Mouse (Mus musculus) embryonic fibroblast, embryonic 13.5 days (primary cell): Measurements from ENCODE around the gene Smok3a. TPM values are rescaled to one million over a fixed set of nuclear protein-coding genes. Genes with fewer than 3 reads are reported as not detected.
"Not testable (repeated sequence)": the region's sequence is repeated elsewhere in the genome, so short reads cannot be mapped to it uniquely, and the experiment has no call there.

Experiments
- H3K27ac ChIP-seq: 2 replicates; pipeline ENCODE4 v1.5.1; 2012; ENCODE audit warnings: low read length, control low read depth, inconsistent platforms; ENCODE audit not compliant: insufficient read depth
- H3K4me1 ChIP-seq: 2 replicates; pipeline ENCODE4 v1.6.1; 2011; ENCODE audit warnings: low read length; ENCODE audit not compliant: control insufficient read depth, insufficient read depth
- H3K4me3 ChIP-seq: 2 replicates; pipeline ENCODE4 v1.5.1; 2011; ENCODE audit warnings: mild to moderate bottlenecking, control low read depth, low read length; ENCODE audit not compliant: insufficient read depth
- CTCF ChIP-seq: IDR thresholded peaks from 2 replicates; pipeline ENCODE4 v1.5.1; 2011; ENCODE audit warnings: mild to moderate bottlenecking, control low read depth, low read length, moderate library complexity, borderline replicate concordance; ENCODE audit not compliant: insufficient read depth
- POLR2A ChIP-seq: IDR thresholded peaks from 2 replicates; pipeline ENCODE4 v1.6.1; 2011; ENCODE audit warnings: low read depth, mild to moderate bottlenecking, control low read depth, low read length, moderate library complexity
- polyA plus RNA-seq: library from polyadenylated mRNA; stranded (reverse); fragments of >200 nt; gene quantifications from 2 replicates; pipeline ENCODE4 v1.2.4, GENCODE M21; 2011; ENCODE audit warnings: low read depth; ENCODE audit not compliant: missing spikeins, insufficient read length

Smok3a gene
- not detected in 2 replicates for polyA plus RNA-seq

- H3K4me3 ChIP-seq, H3K4me1 ChIP-seq, H3K27ac ChIP-seq: not testable (repeated sequence)
Observed at GRCm38 (mm10) chr5:138020961-138021479, at the start of gene Smok3a, which contains the start of gene Smok3b. Gene Smok3a (plus strand): TSS chr5:138021261. Gene Smok3b (plus strand): TSS chr5:138021429.

GRCm38 (mm10) chr5:137973161-137973560 is 47.9 kb upstream of the Smok3a start:
- H3K4me3 ChIP-seq: no peak overlapping the region
- no peak for TF ChIP-seq POLR2A
- no peak for TF ChIP-seq CTCF
- no peak overlapping the region for H3K27ac ChIP-seq
- H3K4me1 ChIP-seq: no peaks in the 10 kb centered on the region

GRCm38 (mm10) chr5:137973738-137974137 is 47.3 kb upstream of the Smok3a start:
- Histone ChIP-seq H3K4me3 (no peak overlapping the region), H3K4me1 (no peaks in the 10 kb centered on the region), H3K27ac (no peak overlapping the region)
- no peak for TF ChIP-seq CTCF

GRCm38 (mm10) chr5:137974724-137975123 is 46.3 kb upstream of the Smok3a start:
- no peak for TF ChIP-seq CTCF
- no peak for TF ChIP-seq POLR2A
- no peak overlapping the region for H3K4me3 ChIP-seq
- H3K27ac ChIP-seq: no peak overlapping the region

GRCm38 (mm10) chr5:137975434-137975833 is 45.6 kb upstream of the Smok3a start:
- no peak overlapping the region for H3K27ac ChIP-seq
- no peak overlapping the region for H3K4me3 ChIP-seq
- no peak for TF ChIP-seq POLR2A
- TF ChIP-seq CTCF: no peak

More at GRCm38 (mm10) chr5:137974724-137975123, 46.3 kb upstream of the Smok3a start:
- H3K4me1 ChIP-seq: no peaks in the 10 kb centered on the region

GRCm38 (mm10) chr5:137977291-137977690 is 43.8 kb upstream of the Smok3a start:
- no peak for TF ChIP-seq POLR2A
- no peak for TF ChIP-seq CTCF
- Histone ChIP-seq H3K27ac (no peak overlapping the region), H3K4me1 (no peaks in the 10 kb centered on the region), H3K4me3 (no peak overlapping the region)

More at GRCm38 (mm10) chr5:137975434-137975833, 45.6 kb upstream of the Smok3a start:
- H3K4me1 ChIP-seq: no peaks in the 10 kb centered on the region

GRCm38 (mm10) chr5:137979081-137979480 is 42.0 kb upstream of the Smok3a start:
- TF ChIP-seq CTCF (no peak), POLR2A (no peak)
- Histone ChIP-seq H3K27ac (no peak overlapping the region), H3K4me3 (no peak overlapping the region), H3K4me1 (no peaks in the 10 kb centered on the region)

- Histone ChIP-seq H3K4me3 (no peak within 1 kb of the TSS), H3K4me1 (no peaks in the 10 kb centered on the region), H3K27ac (no peak within 1 kb of the TSS)
- no peak for TF ChIP-seq CTCF
- TF ChIP-seq POLR2A: no peak
Observed at GRCm38 (mm10) chr5:137981300-137981699, 39.8 kb upstream of the Smok3a start, which contains the start of gene Azgp1. Gene Azgp1 (plus strand): TSS chr5:137981520.

- H3K4me1 ChIP-seq: no peaks in the 10 kb centered on the region
- H3K4me3 ChIP-seq: no peak overlapping the region
- no peak overlapping the region for H3K27ac ChIP-seq
- TF ChIP-seq CTCF: no peak
- no peak for TF ChIP-seq POLR2A
Observed at GRCm38 (mm10) chr5:137986351-137986750, 34.7 kb upstream of the Smok3a start.

GRCm38 (mm10) chr5:138009437-138009836 is 11.6 kb upstream of the Smok3a start:
- H3K27ac ChIP-seq: no peak overlapping the region
- H3K4me3 ChIP-seq: no peak overlapping the region
- TF ChIP-seq CTCF: no peak
- no peak for TF ChIP-seq POLR2A
- no peaks in the 10 kb centered on the region for H3K4me1 ChIP-seq
